Mouse (Mus musculus) granulocyte monocyte progenitor cell, adult 5-6 weeks (primary cell): ENCODE results near the gene Galns. TPM values are rescaled to one million over a fixed set of nuclear protein-coding genes. Genes with fewer than 3 reads are reported as not detected.

Experiments
- ATAC-seq: replicated peaks from 2 replicates; pipeline ENCODE4 v1.8.0; 2016; ENCODE audit warnings: mild to moderate bottlenecking, moderate TSS enrichment, inconsistent platforms; ENCODE audit not compliant: poor library complexity, severe bottlenecking
- total RNA-seq, 2 experiments: library from RNA; stranded (forward) in 1 of 2; stranded (reverse) in 1 of 2; fragments of 200-712, 200-1000 nt in 1 of 2; fragments of >200 nt in 1 of 2; fragmentation: Nextera tagmentation in 1 of 2; gene quantifications; 2 replicates each; pipeline ENCODE4 v1.2.3; 2014 to 2017

Galns gene
- total RNA-seq, 2 experiments from 2014 or later: 39.0 to 46.6 TPM

GRCm38 (mm10) chr8:122548331-122548730 is 62.9 kb downstream of the Galns start:
- no peak for ATAC-seq

- peak; percentile 83 for ATAC-seq
Measured at GRCm38 (mm10) chr8:122547815-122548214, 63.4 kb downstream of the Galns start.

GRCm38 (mm10) chr8:122546811-122547453 is 64.3 kb downstream of the Galns start:
- no peak for ATAC-seq

GRCm38 (mm10) chr8:122546066-122546755 is 65.1 kb downstream of the Galns start:
- ATAC-seq: no peak

GRCm38 (mm10) chr8:122544138-122544537 is 67.1 kb downstream of the Galns start:
- no peak for ATAC-seq

GRCm38 (mm10) chr8:122538310-122539076 is 72.8 kb downstream of the Galns start:
- ATAC-seq: no peak

GRCm38 (mm10) chr8:122537812-122538211 is 73.5 kb downstream of the Galns start:
- no peak for ATAC-seq

- no peak for ATAC-seq
Measured at GRCm38 (mm10) chr8:122537033-122537432, 74.2 kb downstream of the Galns start.

GRCm38 (mm10) chr8:122531312-122531711 is 80.0 kb downstream of the Galns start:
- no peak for ATAC-seq

GRCm38 (mm10) chr8:122529159-122529558 is 82.1 kb downstream of the Galns start:
- no peak for ATAC-seq

Other genes with a start within 250 kb of the Galns start
- gene Zc3h18, start 234.9 kb downstream of the Galns start, total RNA-seq (2014; fragmentation: Nextera tagmentation): 42.9 and 43.9 TPM in 2 replicates
- 66.9 and 67.0 TPM in 2 replicates for gene Zc3h18, start 234.9 kb downstream of the Galns start, total RNA-seq (2017)
- not detected in 2 replicates for gene Il17c, start 189.4 kb downstream of the Galns start, total RNA-seq (2014; fragmentation: Nextera tagmentation)
- gene Il17c, start 189.4 kb downstream of the Galns start, total RNA-seq (2017): not detected in 2 replicates
- gene Cyba, start 178.5 kb downstream of the Galns start, total RNA-seq (2014; fragmentation: Nextera tagmentation): 188 and 257 TPM in 2 replicates
- gene Cyba, start 178.5 kb downstream of the Galns start, total RNA-seq (2017): 94.4 and 126 TPM in 2 replicates
- 8.8 and 10.0 TPM in 2 replicates for gene Mvd, start 168.0 kb downstream of the Galns start, total RNA-seq (2014; fragmentation: Nextera tagmentation)
- gene Mvd, start 168.0 kb downstream of the Galns start, total RNA-seq (2017): 4.0 and 4.3 TPM in 2 replicates
- gene Snai3, start 150.7 kb downstream of the Galns start, total RNA-seq (2014; fragmentation: Nextera tagmentation): not detected in 2 replicates
- not detected in 2 replicates for gene Snai3, start 150.7 kb downstream of the Galns start, total RNA-seq (2017)
- gene Rnf166, start 135.4 kb downstream of the Galns start, total RNA-seq (2014; fragmentation: Nextera tagmentation): 40.5 and 41.2 TPM in 2 replicates
- 29.8 and 43.2 TPM in 2 replicates for gene Rnf166, start 135.4 kb downstream of the Galns start, total RNA-seq (2017)
- gene Ctu2, start 135.3 kb downstream of the Galns start, total RNA-seq (2014; fragmentation: Nextera tagmentation): 11.9 and 33.1 TPM in 2 replicates
- 9.3 and 14.0 TPM in 2 replicates for gene Ctu2, start 135.3 kb downstream of the Galns start, total RNA-seq (2017)
- gene Piezo1, start 60.1 kb downstream of the Galns start, total RNA-seq (2014; fragmentation: Nextera tagmentation): 19.4 and 67.1 TPM in 2 replicates
- 15.8 and 22.4 TPM in 2 replicates for gene Piezo1, start 60.1 kb downstream of the Galns start, total RNA-seq (2017)
- gene Cdt1, start 43.4 kb downstream of the Galns start, total RNA-seq (2014; fragmentation: Nextera tagmentation): 76.0 and 153 TPM in 2 replicates
- 38.6 and 38.8 TPM in 2 replicates for gene Cdt1, start 43.4 kb downstream of the Galns start, total RNA-seq (2017)
- 276 and 290 TPM in 2 replicates for gene Aprt, start 34.6 kb downstream of the Galns start, total RNA-seq (2014; fragmentation: Nextera tagmentation)
- gene Aprt, start 34.6 kb downstream of the Galns start, total RNA-seq (2017): 139 and 228 TPM in 2 replicates
- gene Trappc2l, start 177 bp upstream of the Galns start, total RNA-seq (2014; fragmentation: Nextera tagmentation): 41.0 and 55.7 TPM in 2 replicates
- gene Trappc2l, start 177 bp upstream of the Galns start, total RNA-seq (2017): 16.1 and 21.7 TPM in 2 replicates
- gene Pabpn1l, start 11.3 kb upstream of the Galns start, total RNA-seq (2014; fragmentation: Nextera tagmentation): not detected in 2 replicates
- not detected in 2 replicates for gene Pabpn1l, start 11.3 kb upstream of the Galns start, total RNA-seq (2017)
- gene Cbfa2t3, start 87.6 kb upstream of the Galns start, total RNA-seq (2014; fragmentation: Nextera tagmentation): 35.4 and 37.7 TPM in 2 replicates
- gene Cbfa2t3, start 87.6 kb upstream of the Galns start, total RNA-seq (2017): 8.3 and 16.0 TPM in 2 replicates
- gene Acsf3, start 164.0 kb upstream of the Galns start, total RNA-seq (2014; fragmentation: Nextera tagmentation): 5.0 and 20.5 TPM in 2 replicates
- gene Acsf3, start 164.0 kb upstream of the Galns start, total RNA-seq (2017): 8.1 and 12.0 TPM in 2 replicates
- gene Cdh15, start 236.5 kb upstream of the Galns start, total RNA-seq (2014; fragmentation: Nextera tagmentation): not detected in 2 replicates
- gene Cdh15, start 236.5 kb upstream of the Galns start, total RNA-seq (2017): not detected in 2 replicates